ENCODE assay signal across 15 mouse cellular contexts in genomic region chr3:129862592-129862991, GRCm38 (mm10). TPM values are rescaled to one million over a fixed set of nuclear protein-coding genes. Genes with fewer than 3 reads are reported as not detected.
"Had no signal": no experiment of that assay in that cellular context is flagged by ENCODE, and none has a peak within 500 bp of the region (broad histone marks: within the 10 kb centered on the region; RNA-seq: fewer than 3 reads in every experiment).

No protein-coding gene starts in this region.

- ATAC-seq: midbrain, embryonic 13.5 days; midbrain, embryonic 15.5 days had no signal

- DNase-seq: lung, adult 18-20 months; lung, embryonic 14.5 days; lung, postnatal 10 days; lung, postnatal 4 days; retina, postnatal 1 day; right cerebral cortex, adult 18-20 months; right cerebral cortex, postnatal 25 days; right cerebral cortex, postnatal 4 days; spleen, adult 18-20 months; thymus, adult 18-20 months; thymus, postnatal 14 days; thymus, postnatal 36 days had no signal

RNA-seq across cellular contexts. Expression of gene Cfi, which starts 26.9 kb away (rescaled TPM):
- total RNA-seq: monocyte, adult 5-6 weeks had no signal
